Mouse (Mus musculus): ENCODE data around the gene Spop. TPM values are rescaled to one million over a fixed set of nuclear protein-coding genes. Genes with fewer than 3 reads are reported as not detected.

The Spop gene
- polyA plus RNA-seq, 1 experiment from 2014 or later = 233 TPM

DNA sequence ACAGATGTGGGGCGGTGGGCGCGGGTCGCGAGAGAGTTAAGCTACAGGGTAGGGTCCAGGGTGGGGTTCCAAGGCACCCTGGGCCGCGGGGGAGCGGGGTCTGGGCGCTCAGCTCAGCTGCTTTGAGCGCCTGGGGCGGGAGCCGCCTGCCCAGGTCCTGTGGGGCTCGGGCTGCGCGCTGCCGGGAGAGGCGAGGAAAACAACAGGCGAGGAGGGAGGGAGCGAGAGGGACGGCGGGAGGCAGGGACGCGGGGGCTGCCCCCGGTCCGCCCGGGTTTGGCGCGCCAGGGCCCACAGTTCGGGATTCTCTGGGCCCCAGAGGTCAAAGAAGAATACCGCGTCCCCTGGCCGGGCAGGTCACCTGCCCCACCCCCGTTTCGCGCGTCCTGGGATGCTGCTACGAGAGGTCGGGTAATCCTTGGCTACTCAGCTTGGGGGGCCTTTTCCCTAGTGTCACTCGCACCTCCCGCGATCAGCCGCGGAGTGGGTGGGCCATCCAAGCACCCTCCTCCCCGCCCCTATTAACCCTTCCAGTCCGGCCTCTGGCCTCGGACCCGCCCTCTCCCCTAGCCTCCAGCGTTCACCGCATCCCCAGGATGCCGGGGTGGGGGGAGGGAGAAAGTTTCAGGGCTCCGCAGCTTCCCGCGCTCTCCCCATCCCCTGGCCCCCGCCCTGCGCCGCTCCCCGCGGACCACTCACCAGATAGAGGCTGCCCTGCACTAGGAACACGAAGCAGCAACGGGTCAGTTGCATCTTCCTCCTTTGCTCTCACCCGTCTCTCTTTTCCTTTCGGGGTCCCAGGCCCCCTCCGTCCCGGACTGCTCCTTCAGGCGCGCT lies 99.8 kb downstream of the Spop start:
- peak overlapping the region; percentile 99 for H3K4me2 ChIP-seq
- H3K4me1 ChIP-seq = peaks cover 37% of the 10 kb centered on the region
- no peaks in the 10 kb centered on the region for H3K9me3 ChIP-seq (replicated peaks)
- H3K36me3 ChIP-seq = no peaks in the 10 kb centered on the region
- peak overlapping the region; percentile 58 for H3K4me3 ChIP-seq (replicated peaks)
- H3K27ac ChIP-seq (replicated peaks) = no peak overlapping the region
- ATAC-seq (ENCODE audit: low FRiP score) = peak; percentile 12; the same call in 1 of the 2 replicates
- peaks cover 56% of the 10 kb centered on the region for H3K27me3 ChIP-seq (replicated peaks)
- peak overlapping the region; percentile 67 for H3K9ac ChIP-seq (replicated peaks)
- 1% methylated on average over 65 of the region's 66 CpGs for WGBS

DNA sequence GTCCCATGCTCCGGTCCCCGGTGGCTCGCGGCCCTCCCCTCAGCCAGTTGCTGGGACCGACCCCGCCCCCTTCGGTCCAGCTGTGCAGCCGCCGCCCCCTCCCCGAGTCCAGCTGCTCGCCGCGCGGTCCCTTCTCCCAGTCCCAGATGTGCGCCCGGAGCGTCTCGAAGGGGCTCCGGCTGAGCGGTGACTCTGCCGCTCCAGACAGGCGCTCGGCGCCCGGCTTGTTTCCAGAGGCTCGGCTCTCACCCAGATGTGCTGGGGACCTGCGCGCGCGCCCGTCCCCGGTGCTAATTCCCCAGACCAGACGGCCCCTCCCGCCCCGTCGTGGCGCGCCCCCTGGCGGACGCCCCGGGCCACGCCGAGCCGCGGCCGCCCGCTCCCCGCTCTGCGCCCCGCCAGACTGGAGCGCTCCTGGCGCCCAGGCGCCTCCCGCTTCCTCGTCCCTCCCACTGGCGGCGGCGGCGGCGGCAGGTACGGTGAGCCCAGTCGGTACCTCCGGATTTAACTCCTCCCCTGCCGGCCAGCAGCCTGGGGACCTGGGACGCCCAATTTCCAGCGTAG lies 100.5 kb downstream of the Spop start, which contains the start of gene Nxph3:
Gene Nxph3, minus strand, starts transcription at position 273 of the 564 bp plus-strand sequence.
- H3K4me2 ChIP-seq = peak within 1 kb of the TSS; percentile 99
- H3K27ac ChIP-seq (replicated peaks) = no peak within 1 kb of the TSS
- ATAC-seq (ENCODE audit: low FRiP score) = peak; percentile 32
- peaks cover 54% of the 10 kb centered on the region for H3K27me3 ChIP-seq (replicated peaks)
- H3K4me3 ChIP-seq (replicated peaks) = peak within 1 kb of the TSS; percentile 58
- WGBS = 1% methylated on average over 59 of the region's 66 CpGs
- no peaks in the 10 kb centered on the region for H3K36me3 ChIP-seq
- H3K9ac ChIP-seq (replicated peaks) = peak within 1 kb of the TSS; percentile 67
- H3K9me3 ChIP-seq (replicated peaks) = no peaks in the 10 kb centered on the region
- H3K4me1 ChIP-seq = peaks cover 37% of the 10 kb centered on the region

DNA sequence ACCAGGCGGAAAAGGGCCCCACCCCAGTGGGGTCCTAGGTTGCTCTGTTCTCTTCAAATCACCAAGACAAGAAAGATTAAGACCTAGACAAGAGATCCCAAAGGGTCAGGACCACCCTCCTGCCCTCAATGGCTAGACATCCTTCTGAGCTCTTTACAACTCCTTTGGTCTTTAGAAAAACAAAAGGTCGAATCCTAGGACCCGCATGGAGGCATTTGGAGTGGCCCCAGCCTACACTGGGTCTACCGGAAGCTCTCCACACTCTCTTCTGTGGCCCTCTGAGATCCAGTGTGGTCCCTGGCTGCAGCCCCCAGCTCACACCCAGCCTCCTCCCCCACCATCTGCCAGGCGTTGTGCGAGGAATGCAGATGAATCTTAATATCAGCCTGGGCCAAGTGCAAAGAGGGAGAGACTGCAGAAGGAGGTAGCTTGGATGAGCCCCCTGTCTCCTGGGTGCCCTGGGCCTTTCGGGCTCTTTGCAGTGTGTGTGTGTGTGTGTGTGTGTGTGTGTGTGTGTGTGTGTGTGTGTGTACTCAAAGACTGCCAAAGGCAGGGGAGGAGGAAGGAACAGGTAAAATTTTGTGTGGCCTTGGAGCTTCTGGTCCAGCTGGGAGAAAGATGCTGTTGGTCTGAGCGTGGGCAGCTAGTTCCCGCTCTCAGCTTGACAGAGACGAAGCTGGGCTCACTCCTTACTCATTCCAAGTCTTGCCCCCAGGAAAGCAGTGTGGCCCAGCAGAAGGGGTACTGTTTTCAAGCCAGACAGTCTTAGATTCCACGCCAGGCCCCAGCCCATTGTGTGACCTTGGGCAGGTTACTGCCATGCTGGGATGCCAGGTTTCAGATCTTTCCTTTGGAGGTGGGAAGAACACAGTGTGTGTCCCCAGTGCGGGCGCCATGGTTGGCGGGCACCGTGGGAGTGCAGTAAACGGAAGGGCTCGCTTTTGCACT lies 101.8 kb downstream of the Spop start:
- Histone ChIP-seq H3K9ac (replicated peaks) (no peak overlapping the region), H3K9me3 (replicated peaks) (no peaks in the 10 kb centered on the region), H3K4me1 (peaks cover 42% of the 10 kb centered on the region), H3K36me3 (no peaks in the 10 kb centered on the region), H3K4me2 (peak overlapping the region; percentile 99; the same call in 1 of the 2 replicates), H3K27ac (replicated peaks) (no peak overlapping the region), H3K4me3 (replicated peaks) (no peak overlapping the region), H3K27me3 (replicated peaks) (peaks cover 54% of the 10 kb centered on the region)
- ATAC-seq (ENCODE audit: low FRiP score) = no peak
- WGBS = 36% methylated on average over 17 of the region's 17 CpGs

DNA sequence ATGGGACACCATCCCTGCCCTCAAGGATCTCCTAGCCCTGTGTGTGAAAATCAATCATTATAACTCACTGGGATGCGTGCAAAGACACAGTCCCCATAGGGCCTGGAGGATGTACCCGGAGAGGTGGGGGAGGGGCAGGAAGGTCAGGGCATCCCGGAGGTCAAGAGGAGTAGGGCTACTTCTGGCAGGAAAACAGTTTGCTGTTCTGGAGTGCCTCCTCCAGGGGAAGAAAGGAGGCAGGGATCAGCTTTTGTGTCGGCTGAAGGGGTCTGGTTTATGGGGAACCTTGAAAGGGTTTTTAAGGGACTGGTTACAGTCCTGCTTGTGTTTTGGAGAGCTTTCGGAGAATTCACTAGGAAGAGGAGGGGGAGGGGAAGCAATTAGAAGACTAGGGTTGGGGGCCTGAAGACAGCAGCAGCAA lies 102.6 kb downstream of the Spop start:
- no peak overlapping the region for H3K9ac ChIP-seq (replicated peaks)
- peaks cover 48% of the 10 kb centered on the region for H3K27me3 ChIP-seq (replicated peaks)
- ATAC-seq (ENCODE audit: low FRiP score) = no peak
- 5% methylated on average over 5 of the region's 5 CpGs for WGBS
- no peak overlapping the region for H3K4me3 ChIP-seq (replicated peaks)
- H3K4me1 ChIP-seq = peaks cover 48% of the 10 kb centered on the region
- H3K9me3 ChIP-seq (replicated peaks) = no peaks in the 10 kb centered on the region
- H3K27ac ChIP-seq (replicated peaks) = no peak overlapping the region
- H3K36me3 ChIP-seq = no peaks in the 10 kb centered on the region
- no peak overlapping the region for H3K4me2 ChIP-seq

DNA sequence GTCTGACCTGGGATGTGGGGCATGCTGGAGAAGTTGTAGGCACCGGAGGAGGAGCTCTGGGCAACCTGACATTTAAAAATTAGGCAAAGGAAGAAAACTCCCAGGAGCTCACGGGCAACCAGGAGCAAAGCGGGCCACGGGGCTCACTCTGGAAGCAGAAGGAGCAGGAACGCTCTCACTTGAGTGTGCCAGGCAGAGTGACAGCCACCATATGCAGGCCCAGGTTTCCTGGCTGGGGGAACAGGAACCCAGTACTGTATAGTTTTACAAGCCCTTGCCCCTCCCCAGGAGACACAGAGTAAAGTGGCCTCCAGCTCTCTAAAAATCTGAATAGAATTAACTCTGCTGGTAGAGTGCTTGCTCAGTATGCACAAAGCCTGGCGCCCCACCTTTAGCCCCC lies 103.3 kb downstream of the Spop start:
- Histone ChIP-seq H3K4me1 (peaks cover 52% of the 10 kb centered on the region), H3K27me3 (replicated peaks) (peaks cover 42% of the 10 kb centered on the region), H3K36me3 (no peaks in the 10 kb centered on the region), H3K9me3 (replicated peaks) (no peaks in the 10 kb centered on the region), H3K9ac (replicated peaks) (no peak overlapping the region), H3K4me2 (no peak overlapping the region), H3K27ac (replicated peaks) (no peak overlapping the region), H3K4me3 (replicated peaks) (no peak overlapping the region)
- 39% methylated on average over 6 of the region's 6 CpGs for WGBS
- ATAC-seq (ENCODE audit: low FRiP score) = no peak

DNA sequence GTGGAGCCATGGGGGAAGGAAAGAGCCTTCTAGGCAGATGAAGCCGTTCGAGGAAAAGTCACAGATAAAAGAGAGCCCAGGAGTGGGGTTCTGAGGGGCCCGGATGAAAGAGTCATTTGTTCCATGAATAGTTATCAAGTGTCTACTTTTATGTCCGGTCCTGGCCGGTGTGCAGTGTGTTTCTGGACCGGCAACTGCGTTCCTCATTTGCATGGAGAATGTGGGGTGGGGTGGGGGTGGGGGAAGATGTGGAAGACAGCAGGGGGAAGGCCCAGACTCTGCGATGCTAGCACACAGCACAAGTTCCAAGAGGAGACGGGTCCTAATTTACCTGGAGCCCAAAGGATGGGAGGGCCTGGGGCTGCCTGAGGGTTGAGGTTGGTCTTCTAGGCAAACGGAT lies 105.4 kb downstream of the Spop start:
- Histone ChIP-seq H3K9ac (replicated peaks) (no peak overlapping the region), H3K4me3 (replicated peaks) (no peak overlapping the region), H3K9me3 (replicated peaks) (no peaks in the 10 kb centered on the region), H3K27ac (replicated peaks) (no peak overlapping the region), H3K4me2 (no peak overlapping the region), H3K4me1 (peaks cover 38% of the 10 kb centered on the region), H3K36me3 (no peaks in the 10 kb centered on the region), H3K27me3 (replicated peaks) (peaks cover 21% of the 10 kb centered on the region)
- ATAC-seq (ENCODE audit: low FRiP score) = no peak
- 44% methylated on average over 10 of the region's 10 CpGs for WGBS

DNA sequence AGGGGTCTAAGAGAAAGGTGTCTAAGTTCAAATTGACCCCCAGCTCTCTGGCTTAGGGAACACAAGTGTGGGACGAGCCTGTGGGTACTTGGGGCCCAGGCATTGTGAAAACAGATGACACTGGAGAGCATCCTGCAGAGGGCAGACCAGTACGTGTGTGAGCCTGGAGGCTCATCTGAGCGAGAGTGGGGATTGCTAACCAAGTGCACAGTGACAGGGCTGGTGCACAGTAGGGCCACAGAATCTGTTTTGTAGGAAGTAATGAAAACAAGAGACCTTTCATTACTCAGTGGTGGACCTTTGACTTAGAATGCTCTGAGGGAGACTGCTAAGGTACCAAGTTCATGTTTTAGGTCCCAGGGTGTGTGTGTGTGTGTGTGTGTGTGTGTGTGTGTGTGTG lies 106.1 kb downstream of the Spop start:
- no peak overlapping the region for H3K27ac ChIP-seq (replicated peaks)
- no peak for ATAC-seq (ENCODE audit: low FRiP score)

DNA sequence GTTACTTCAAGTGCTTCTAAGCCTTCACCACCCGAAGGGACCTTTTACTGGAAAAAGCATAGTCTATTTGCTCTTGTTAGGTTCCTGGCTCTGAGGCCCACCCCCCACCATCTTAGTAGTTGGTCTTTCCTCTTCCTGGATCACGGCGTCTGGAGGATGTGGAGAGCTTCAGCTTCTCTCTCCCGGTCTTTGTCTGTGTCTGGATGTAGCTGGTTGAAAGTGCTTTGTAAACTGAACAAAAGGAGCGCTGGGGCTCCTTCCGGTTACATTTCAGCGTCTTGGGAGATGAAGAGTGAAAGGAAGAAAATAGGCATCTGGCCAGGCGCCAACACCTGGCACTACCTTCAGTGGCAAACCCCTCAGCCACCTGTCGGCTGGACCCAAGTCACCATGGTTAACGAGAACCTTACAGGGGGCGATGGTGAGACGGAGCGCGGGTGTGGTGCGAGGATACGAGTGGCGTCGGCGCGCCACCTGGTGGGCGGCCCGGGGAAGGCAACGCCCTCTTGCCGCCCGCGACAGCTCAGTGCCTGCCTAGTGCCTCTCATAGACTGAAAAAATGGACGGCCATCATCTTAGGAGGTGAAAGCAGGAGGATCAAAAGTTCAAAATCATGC lies 106.7 kb downstream of the Spop start:
- H3K9ac ChIP-seq (replicated peaks) = no peak overlapping the region
- peak; percentile 76 for ATAC-seq (ENCODE audit: low FRiP score)
- H3K4me1 ChIP-seq = peaks cover 25% of the 10 kb centered on the region
- peak overlapping the region; percentile 55 for H3K4me2 ChIP-seq
- peak overlapping the region; percentile 29 for H3K4me3 ChIP-seq (replicated peaks)
- H3K36me3 ChIP-seq = no peaks in the 10 kb centered on the region
- no peaks in the 10 kb centered on the region for H3K9me3 ChIP-seq (replicated peaks)
- 5% methylated on average over 27 of the region's 27 CpGs for WGBS
- 0 out of 2 replicates have a peak overlapping the region, but pooled peaks have one; percentile 43 for H3K27ac ChIP-seq (replicated peaks)
- H3K27me3 ChIP-seq (replicated peaks) = peaks cover 8% of the 10 kb centered on the region; the same call in 1 of the 2 replicates

More for the DNA sequence above, 106.1 kb downstream of the Spop start:
- no peaks in the 10 kb centered on the region for H3K36me3 ChIP-seq
- no peaks in the 10 kb centered on the region for H3K9me3 ChIP-seq (replicated peaks)
- H3K9ac ChIP-seq (replicated peaks) = no peak overlapping the region
- H3K4me3 ChIP-seq (replicated peaks) = no peak overlapping the region
- 51% methylated on average over 3 of the region's 3 CpGs for WGBS
- no peak overlapping the region for H3K4me2 ChIP-seq
- peaks cover 14% of the 10 kb centered on the region; the same call in 1 of the 2 replicates for H3K27me3 ChIP-seq (replicated peaks)
- peaks cover 31% of the 10 kb centered on the region for H3K4me1 ChIP-seq

DNA sequence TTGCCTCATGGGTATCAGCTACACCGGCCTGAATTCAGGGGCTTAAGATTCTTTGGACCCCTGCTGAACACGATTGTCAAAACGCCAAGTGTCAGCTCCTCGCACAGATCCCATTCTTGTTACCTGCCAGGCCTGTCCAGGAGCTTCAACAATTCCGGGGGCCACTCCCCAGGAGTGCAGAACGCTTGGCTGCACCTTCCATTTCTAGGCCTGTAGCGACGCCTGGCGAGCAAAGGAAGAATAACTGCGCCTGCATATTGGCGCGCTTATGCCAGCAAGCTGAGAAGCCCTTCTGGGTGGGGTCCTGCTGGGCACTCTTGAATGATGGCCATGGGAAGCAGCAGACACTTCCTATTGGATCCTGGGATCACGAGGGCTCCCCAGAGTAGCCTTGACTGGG lies 107.7 kb downstream of the Spop start:
- peak overlapping the region; percentile 55 for H3K4me2 ChIP-seq
- under 1% methylated on average over 13 of the region's 13 CpGs for WGBS
- no peaks in the 10 kb centered on the region for H3K27me3 ChIP-seq (replicated peaks)
- H3K4me1 ChIP-seq = peaks cover 18% of the 10 kb centered on the region
- no peaks in the 10 kb centered on the region for H3K36me3 ChIP-seq
- no peak overlapping the region for H3K27ac ChIP-seq (replicated peaks)
- H3K9ac ChIP-seq (replicated peaks) = 0 out of 2 replicates have a peak overlapping the region, but pooled peaks have one; percentile 11
- ATAC-seq (ENCODE audit: low FRiP score) = peak; percentile 65; the same call in 1 of the 2 replicates
- H3K4me3 ChIP-seq (replicated peaks) = peak overlapping the region; percentile 29
- H3K9me3 ChIP-seq (replicated peaks) = no peaks in the 10 kb centered on the region

DNA sequence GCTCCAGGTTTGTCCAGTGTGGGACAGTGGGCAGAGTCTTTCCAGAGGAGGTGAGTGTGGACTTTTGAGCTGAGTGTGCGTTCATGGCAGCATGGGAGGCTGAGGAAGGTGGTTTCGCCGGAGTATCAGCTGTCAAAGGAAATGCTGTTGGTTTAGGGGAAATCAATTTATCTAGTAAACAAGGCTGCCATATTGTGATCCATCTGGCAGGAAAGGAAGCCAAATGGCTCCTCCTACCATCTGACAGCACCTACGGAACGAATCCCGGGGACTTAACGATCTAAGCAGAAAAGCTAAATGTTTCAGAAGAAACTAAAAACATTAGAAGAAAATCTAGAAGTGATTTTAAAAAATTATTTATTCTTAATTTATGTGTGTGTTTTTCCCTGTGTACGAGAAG lies 113.4 kb downstream of the Spop start:
- no peak overlapping the region for H3K27ac ChIP-seq (replicated peaks)
- no peak overlapping the region for H3K4me3 ChIP-seq (replicated peaks)
- ATAC-seq (ENCODE audit: low FRiP score) = no peak
- 82% methylated on average over 8 of the region's 8 CpGs for WGBS
- no peak overlapping the region for H3K9ac ChIP-seq (replicated peaks)
- H3K4me2 ChIP-seq = no peak overlapping the region
- H3K4me1 ChIP-seq = no peaks in the 10 kb centered on the region
- H3K9me3 ChIP-seq (replicated peaks) = no peaks in the 10 kb centered on the region
- H3K27me3 ChIP-seq (replicated peaks) = no peaks in the 10 kb centered on the region
- no peaks in the 10 kb centered on the region for H3K36me3 ChIP-seq

DNA sequence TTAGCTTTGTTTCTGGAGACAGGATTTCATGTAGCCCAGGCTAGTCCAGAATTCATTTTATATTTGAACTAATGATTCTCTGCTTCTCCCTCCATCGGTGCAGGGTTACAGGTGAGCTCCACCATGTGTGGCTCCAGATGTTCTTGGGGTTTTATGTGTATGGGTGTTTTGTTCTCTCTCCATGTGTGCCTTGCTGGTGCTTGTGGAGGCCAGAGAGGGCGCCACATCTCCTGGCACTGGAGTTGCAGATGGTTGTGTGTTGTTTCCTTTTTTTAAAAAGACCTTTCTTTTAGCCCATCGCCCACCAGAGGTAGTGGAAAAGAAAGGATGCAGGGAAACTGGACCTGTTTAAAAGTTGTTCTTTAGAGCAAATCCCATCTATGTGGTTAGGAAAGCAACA lies 114.4 kb downstream of the Spop start:
- no peak overlapping the region for H3K4me3 ChIP-seq (replicated peaks)
- no peak for ATAC-seq (ENCODE audit: low FRiP score)
- no peaks in the 10 kb centered on the region for H3K4me1 ChIP-seq
- H3K9me3 ChIP-seq (replicated peaks) = no peaks in the 10 kb centered on the region
- no peak overlapping the region for H3K27ac ChIP-seq (replicated peaks)
- no peak overlapping the region for H3K9ac ChIP-seq (replicated peaks)
- peaks cover 3% of the 10 kb centered on the region; the same call in 1 of the 2 replicates for H3K27me3 ChIP-seq (replicated peaks)
- H3K36me3 ChIP-seq = no peaks in the 10 kb centered on the region
- no peak overlapping the region for H3K4me2 ChIP-seq
- 84% methylated on average over 3 of the region's 3 CpGs for WGBS

Data from neural tube, embryonic 15.5 days (tissue).